Mouse (Mus musculus) spleen, adult 2 months (tissue): Measurements from ENCODE around the gene Gpr152. TPM values are rescaled to one million over a fixed set of nuclear protein-coding genes. Genes with fewer than 3 reads are reported as not detected.

Experiments
- DNase-seq, 2 experiments: peaks; one replicate each; pipeline versions ENCODE4 v3.0.0 to v3.0.0-alpha.2; 2012 to 2021; ENCODE audit warnings: low spot score in 2 of 2, low read depth in 1 of 2
- H3K27ac ChIP-seq: fragments of 200-500 bp; 2 replicates; pipeline ENCODE4 v1.5.1; 2012; ENCODE audit warnings: low read length, inconsistent platforms; ENCODE audit not compliant: insufficient read depth
- H3K27me3 ChIP-seq: fragments of 200-500 bp; 2 replicates; pipeline ENCODE4 v1.6.1; 2012; ENCODE audit warnings: mild to moderate bottlenecking, moderate library complexity, low read length, inconsistent platforms; ENCODE audit not compliant: control insufficient read depth, insufficient read depth
- H3K36me3 ChIP-seq: fragments of 200-500 bp; 2 replicates; pipeline ENCODE4 v1.6.1; 2012; ENCODE audit warnings: mild to moderate bottlenecking, low read length, inconsistent platforms; ENCODE audit not compliant: control insufficient read depth, insufficient read depth
- H3K4me1 ChIP-seq: fragments of 200-500 bp; 2 replicates; pipeline ENCODE4 v1.6.1; 2011; ENCODE audit warnings: inconsistent platforms; ENCODE audit not compliant: control insufficient read depth, insufficient read depth, insufficient read length
- H3K4me3 ChIP-seq: fragments of 200-500 bp; 2 replicates; pipeline ENCODE4 v1.5.1; 2011; ENCODE audit warnings: mild to moderate bottlenecking, inconsistent platforms; ENCODE audit not compliant: insufficient read depth, insufficient read length; ENCODE audit errors: extremely low read depth
- CTCF ChIP-seq: fragments of 200-500 bp; IDR thresholded peaks from 2 replicates; pipeline ENCODE4 v1.5.1; 2011; ENCODE audit warnings: mild to moderate bottlenecking, inconsistent platforms; ENCODE audit not compliant: insufficient read depth, insufficient read length, insufficient replicate concordance; ENCODE audit errors: extremely low read depth
- POLR2A ChIP-seq: fragments of 200-500 bp; IDR thresholded peaks from 2 replicates; pipeline ENCODE4 v1.6.1; 2011; ENCODE audit warnings: low read depth, low read length, inconsistent platforms
- WGBS: fragments of 180-500 bp; shearing (Covaris S2); methylation state at CpG from one replicate; pipeline ENCODE4 v1.1.7; 2018; 5-methylcytosine and 5-hydroxymethylcytosine counted together
- polyA plus RNA-seq: library from polyadenylated mRNA; depleted of rRNA; stranded (reverse); fragments of >200 nt; gene quantifications from 2 replicates; pipeline ENCODE4 v1.2.3, GENCODE M21; 2012

Gpr152 gene
- polyA plus RNA-seq, 1 experiment: 0.09 TPM

DNA sequence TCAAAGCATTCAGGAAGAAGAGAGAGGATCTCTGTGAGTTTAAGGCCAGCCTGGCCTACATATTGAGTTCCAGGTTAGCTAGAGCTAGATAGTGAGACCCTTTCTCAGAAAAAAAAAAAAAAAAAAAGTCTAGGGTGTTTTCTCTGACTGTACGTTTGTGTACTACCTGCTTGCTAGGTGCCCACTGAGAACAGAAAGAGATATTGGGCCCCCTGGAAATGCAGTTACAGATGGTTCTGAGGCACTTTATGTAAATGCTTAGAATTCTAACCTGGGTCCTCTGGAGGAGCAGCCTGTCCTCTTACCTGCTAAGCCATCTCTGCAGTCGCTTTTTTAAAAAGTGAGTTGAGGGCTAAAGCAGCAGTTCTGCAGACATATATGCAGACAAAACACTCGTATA, 43.8 kb upstream of the Gpr152 start:
- Histone ChIP-seq H3K36me3 (no peaks in the 10 kb centered on the region; the same call in 1 of the 2 replicates), H3K27me3 (no peaks in the 10 kb centered on the region), H3K4me3 (no peak overlapping the region), H3K4me1 (peaks cover 17% of the 10 kb centered on the region), H3K27ac (no peak overlapping the region)
- no peak for DNase-seq
- no peak for TF ChIP-seq POLR2A
- TF ChIP-seq CTCF: no peak
- 76% methylated on average over 3 of the region's 3 CpGs for WGBS

- under 1% methylated on average over 65 of the region's 65 CpGs for WGBS
- TF ChIP-seq CTCF (no peak), POLR2A (peak; percentile 73)
- H3K4me1 ChIP-seq: peaks cover 25% of the 10 kb centered on the region
- peak; percentile 96 to 100 for DNase-seq
- no peaks in the 10 kb centered on the region; the same call in 1 of the 2 replicates for H3K36me3 ChIP-seq
- H3K4me3 ChIP-seq: peak within 1 kb of the TSS; percentile 75
- H3K27ac ChIP-seq: peak within 1 kb of the TSS; percentile 94
- no peaks in the 10 kb centered on the region for H3K27me3 ChIP-seq
Measured at GRCm38 (mm10) chr19:4096642-4097440, 42.7 kb upstream of the Gpr152 start, which contains the start of gene Cdk2ap2. Gene Cdk2ap2, plus strand, starts transcription at chr19:4097182.

DNA sequence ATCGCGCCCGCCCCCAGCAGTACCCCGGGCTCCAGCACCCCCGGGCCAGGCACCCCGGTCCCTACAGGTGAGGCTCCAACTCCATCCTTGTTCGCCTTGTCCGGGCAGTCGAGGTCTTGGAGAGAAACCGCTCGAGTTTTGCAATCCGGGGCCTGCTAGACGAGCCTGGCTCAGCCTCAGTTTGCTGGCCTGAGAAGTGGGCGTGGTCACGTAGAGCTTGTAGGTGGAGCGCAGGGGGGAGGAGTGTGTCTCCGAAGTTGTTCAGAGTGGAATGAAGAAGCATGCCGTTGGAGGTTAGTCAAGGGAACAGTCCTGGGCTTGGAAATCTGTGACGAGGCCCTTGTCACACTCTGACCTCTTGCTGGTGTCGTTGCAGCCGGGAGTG, 42.2 kb upstream of the Gpr152 start:
- DNase-seq: peak; percentile 71 to 76
- Histone ChIP-seq H3K27ac (peak overlapping the region; percentile 67), H3K36me3 (no peaks in the 10 kb centered on the region; the same call in 1 of the 2 replicates), H3K27me3 (no peaks in the 10 kb centered on the region), H3K4me3 (peak overlapping the region; percentile 68), H3K4me1 (peaks cover 25% of the 10 kb centered on the region)
- WGBS: 3% methylated on average over 21 of the region's 21 CpGs
- TF ChIP-seq POLR2A: no peak
- TF ChIP-seq CTCF: no peak

DNA sequence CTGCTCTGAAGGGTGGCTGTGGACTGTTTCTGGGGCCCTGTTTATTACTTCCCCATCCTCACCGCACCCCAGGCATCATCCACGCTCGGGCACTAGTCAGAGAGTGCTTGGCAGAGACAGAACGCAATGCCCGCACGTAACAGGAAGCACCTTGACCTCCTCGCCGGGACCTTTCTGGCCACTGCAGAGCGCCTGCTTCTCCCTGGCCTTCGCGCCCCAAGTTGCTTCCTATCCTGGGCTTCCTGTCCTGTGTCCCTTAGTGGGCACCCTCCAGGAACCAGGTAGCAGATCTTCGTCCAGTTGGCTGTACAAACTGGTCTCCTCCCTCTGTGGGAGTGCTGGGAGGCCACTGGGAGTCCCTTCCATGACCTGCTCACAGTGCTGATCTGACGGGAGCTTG, 41.2 kb upstream of the Gpr152 start:
- TF ChIP-seq POLR2A (no peak), CTCF (no peak)
- Histone ChIP-seq H3K4me1 (peaks cover 25% of the 10 kb centered on the region), H3K36me3 (peaks cover 9% of the 10 kb centered on the region), H3K27ac (peak overlapping the region; percentile 10; the same call in 1 of the 2 replicates), H3K4me3 (peak overlapping the region; percentile 68; the same call in 1 of the 2 replicates), H3K27me3 (no peaks in the 10 kb centered on the region)
- WGBS: 63% methylated on average over 13 of the region's 13 CpGs
- no peak for DNase-seq

DNA sequence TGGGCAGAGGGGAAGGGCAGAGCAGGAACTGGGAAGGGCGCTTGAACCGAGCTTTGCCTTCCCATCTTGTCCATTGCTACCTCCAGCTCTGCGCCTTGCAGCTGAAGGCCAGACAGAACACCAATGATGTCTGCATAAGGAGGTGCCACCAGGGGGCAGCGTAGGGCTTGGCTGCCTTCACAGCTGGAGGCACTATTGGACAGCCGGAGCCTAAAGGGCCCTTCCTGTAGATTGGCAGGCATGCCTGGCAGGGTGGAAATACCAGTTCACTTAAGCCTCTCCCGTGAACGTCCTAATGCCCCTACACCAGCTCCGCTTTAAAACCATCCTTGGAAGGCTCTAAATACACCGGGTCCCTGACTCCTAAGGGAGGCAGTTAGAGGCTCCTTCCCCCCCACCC, 40.5 kb upstream of the Gpr152 start:
- peak overlapping the region; percentile 89; the same call in 1 of the 2 replicates for H3K4me3 ChIP-seq
- 3% methylated on average over 9 of the region's 9 CpGs for WGBS
- peak overlapping the region; percentile 80 for H3K27ac ChIP-seq
- no peaks in the 10 kb centered on the region for H3K27me3 ChIP-seq
- DNase-seq: peak; percentile 84 to 93
- H3K4me1 ChIP-seq: peaks cover 25% of the 10 kb centered on the region
- no peak for TF ChIP-seq POLR2A
- TF ChIP-seq CTCF: peak; percentile 95
- peaks cover 13% of the 10 kb centered on the region for H3K36me3 ChIP-seq

DNA sequence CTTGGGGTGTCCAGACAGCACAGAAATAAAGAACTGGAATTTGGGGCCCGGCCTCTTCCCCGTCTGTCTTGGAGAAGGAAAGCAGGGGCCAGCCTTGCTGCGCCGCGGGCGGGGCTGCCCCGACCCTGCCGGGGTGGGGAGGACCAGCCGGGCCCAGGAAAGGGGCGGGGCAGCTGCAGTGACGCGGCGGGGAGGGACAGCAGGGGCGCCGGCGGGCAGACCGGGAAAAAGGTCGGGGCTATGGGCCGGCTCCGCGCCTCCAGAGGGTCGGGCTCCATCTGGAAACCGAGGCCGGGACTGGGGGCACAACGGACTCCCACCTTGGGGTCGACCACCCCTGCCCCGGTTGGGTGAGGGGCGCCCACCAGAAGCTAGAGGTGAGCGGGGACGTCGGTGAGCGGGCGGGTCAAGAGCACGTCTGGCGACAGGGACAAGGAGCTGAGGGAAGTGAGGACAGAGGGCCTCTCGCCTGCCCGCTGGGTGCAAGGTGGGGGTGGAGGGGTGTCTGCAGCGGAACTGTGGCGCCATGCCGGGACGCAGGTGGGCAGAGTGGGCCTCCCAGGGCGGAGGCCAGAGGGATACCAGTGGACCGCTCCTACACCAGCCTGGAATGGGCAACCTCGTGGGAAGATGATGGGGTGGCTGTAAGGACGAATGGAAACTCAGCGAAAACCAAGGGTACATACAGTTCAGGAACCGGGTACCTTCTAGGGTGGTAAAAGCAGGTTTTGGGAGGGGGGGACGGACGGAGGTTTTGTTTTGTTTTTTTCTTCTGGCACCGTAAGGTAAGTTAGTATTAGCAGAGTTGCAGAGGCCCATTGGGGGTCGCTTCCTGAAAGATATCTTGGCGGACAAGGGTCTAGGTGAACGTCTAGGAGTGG, 39.5 kb upstream of the Gpr152 start, which contains the start of gene Pitpnm1:
Gene Pitpnm1, plus strand, starts transcription at position 162 of the 881 bp plus-strand sequence.
- DNase-seq: peak in 1 of 2 experiments; percentile 89
- H3K27me3 ChIP-seq: no peaks in the 10 kb centered on the region
- H3K4me3 ChIP-seq: peak within 1 kb of the TSS; percentile 89
- under 1% methylated on average over 53 of the region's 53 CpGs for WGBS
- H3K27ac ChIP-seq: peak within 1 kb of the TSS; percentile 92
- peaks cover 20% of the 10 kb centered on the region for H3K36me3 ChIP-seq
- TF ChIP-seq POLR2A: no peak; the same call in 1 of the 2 replicates
- no peak for TF ChIP-seq CTCF
- H3K4me1 ChIP-seq: peaks cover 25% of the 10 kb centered on the region
